Mouse (Mus musculus) bone marrow, adult 2 months (tissue): ENCODE measurements around the gene Ipo5. TPM values are rescaled to one million over a fixed set of nuclear protein-coding genes. Genes with fewer than 3 reads are reported as not detected.
A peak's percentile ranks its signal among the peaks of the same experiment; 100 is the strongest.

Source experiments
- H3K27ac ChIP-seq: fragments of 200-500 bp; 2 replicates; pipeline ENCODE4 v1.5.1; 2012; ENCODE audit warnings: low read depth, mild to moderate bottlenecking, control low read depth, inconsistent platforms, low read length; ENCODE audit not compliant: control insufficient read depth, poor library complexity, insufficient read depth
- H3K4me1 ChIP-seq: fragments of 200-500 bp; 2 replicates; pipeline ENCODE4 v1.6.1; 2011; ENCODE audit warnings: low read length; ENCODE audit not compliant: control insufficient read depth, insufficient read depth
- H3K4me3 ChIP-seq: fragments of 200-500 bp; replicated peaks from 2 replicates; pipeline ENCODE3; 2011; ENCODE audit warnings: mild to moderate bottlenecking, low read depth, low read length, control low read depth; ENCODE audit not compliant: control insufficient read depth
- CTCF ChIP-seq: fragments of 200-500 bp; IDR thresholded peaks from 2 replicates; pipeline ENCODE4 v1.5.1; 2011; ENCODE audit warnings: low read length, control low read depth; ENCODE audit not compliant: control insufficient read depth, insufficient read depth
- POLR2A ChIP-seq: fragments of 200-500 bp; IDR thresholded peaks from 2 replicates; pipeline ENCODE4 v1.6.1; 2011; ENCODE audit warnings: low read depth, mild to moderate bottlenecking, control low read depth, low read length, borderline replicate concordance; ENCODE audit not compliant: control insufficient read depth
- WGBS: fragments of 180-500 bp; shearing (Covaris S2); methylation state at CpG from one replicate; pipeline ENCODE4 v1.1.7; 2018; 5-methylcytosine and 5-hydroxymethylcytosine counted together
- polyA plus RNA-seq: library from polyadenylated mRNA; stranded (reverse); fragments of >200 nt; gene quantifications from 2 replicates; pipeline ENCODE4 v1.2.4, GENCODE M21; 2011; ENCODE audit warnings: low replicate concordance; ENCODE audit not compliant: missing spikeins, insufficient read depth, insufficient read length

Gene Ipo5
- polyA plus RNA-seq, 1 experiment: 44.9 TPM

- TF ChIP-seq CTCF (no peak), POLR2A (no peak)
- WGBS: 76% methylated on average over 5 of the region's 5 CpGs
- Histone ChIP-seq H3K4me1 (no peaks in the 10 kb centered on the region), H3K27ac (no peak overlapping the region), H3K4me3 (no peak overlapping the region)
Measured at GRCm38 (mm10) chr14:120960991-120961390, 50.0 kb downstream of the Ipo5 start.

GRCm38 (mm10) chr14:120967072-120967471 is 56.0 kb downstream of the Ipo5 start:
- WGBS: 26% methylated on average over 6 of the region's 6 CpGs

GRCm38 (mm10) chr14:120968723-120969122 is 57.7 kb downstream of the Ipo5 start:
- H3K27ac ChIP-seq: no peak overlapping the region; the same call in 1 of the 2 replicates
- no peak overlapping the region for H3K4me3 ChIP-seq
- TF ChIP-seq CTCF (no peak), POLR2A (no peak)
- 83% methylated on average over 4 of the region's 4 CpGs for WGBS
- no peaks in the 10 kb centered on the region; the same call in 1 of the 2 replicates for H3K4me1 ChIP-seq

More at GRCm38 (mm10) chr14:120967072-120967471, 56.0 kb downstream of the Ipo5 start:
- Histone ChIP-seq H3K4me3 (no peak overlapping the region), H3K27ac (no peak overlapping the region), H3K4me1 (no peaks in the 10 kb centered on the region; the same call in 1 of the 2 replicates)
- TF ChIP-seq POLR2A (no peak), CTCF (no peak)

DNA sequence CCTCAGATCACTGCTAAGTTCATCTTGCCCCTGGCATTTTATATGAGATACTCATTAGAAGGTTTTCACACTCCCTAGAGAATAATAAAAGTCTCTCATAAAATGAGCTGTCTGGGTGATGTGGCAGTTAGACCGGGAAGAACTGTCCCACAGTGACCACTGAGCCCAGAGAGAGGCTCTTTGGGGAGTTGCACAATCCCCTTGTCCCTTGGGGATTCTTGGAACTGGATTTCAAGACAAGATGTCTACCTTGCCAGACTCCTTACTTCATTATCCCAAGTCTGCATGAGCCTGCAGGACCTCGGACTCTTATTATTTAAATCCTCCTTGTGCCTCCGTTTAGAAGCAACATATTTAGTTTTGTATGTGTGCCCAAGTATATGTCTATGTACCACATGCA is 58.6 kb downstream of the Ipo5 start:
- TF ChIP-seq CTCF: no peak
- H3K4me1 ChIP-seq: no peaks in the 10 kb centered on the region; the same call in 1 of the 2 replicates
- 71% methylated on average over 3 of the region's 3 CpGs for WGBS
- H3K27ac ChIP-seq: no peak overlapping the region
- H3K4me3 ChIP-seq: no peak overlapping the region

- peak; percentile 56 for TF ChIP-seq CTCF
- TF ChIP-seq POLR2A: no peak
- Histone ChIP-seq H3K27ac (no peak overlapping the region), H3K4me1 (no peaks in the 10 kb centered on the region; the same call in 1 of the 2 replicates), H3K4me3 (no peak overlapping the region)
- 74% methylated on average over 8 of the region's 8 CpGs for WGBS
Measured at GRCm38 (mm10) chr14:120970637-120971036, 59.6 kb downstream of the Ipo5 start.

- no peak for TF ChIP-seq POLR2A
- no peak for TF ChIP-seq CTCF
- 54% methylated on average over 6 of the region's 6 CpGs for WGBS
- H3K27ac ChIP-seq: no peak overlapping the region
- no peaks in the 10 kb centered on the region; the same call in 1 of the 2 replicates for H3K4me1 ChIP-seq
- no peak overlapping the region for H3K4me3 ChIP-seq
Measured at GRCm38 (mm10) chr14:120971313-120971712, 60.3 kb downstream of the Ipo5 start.

- Histone ChIP-seq H3K4me3 (no peak overlapping the region), H3K4me1 (no peaks in the 10 kb centered on the region), H3K27ac (no peak overlapping the region)
- TF ChIP-seq CTCF (0 out of 2 replicates have a peak, but pooled peaks have one; percentile 26), POLR2A (no peak)
- 63% methylated on average over 3 of the region's 3 CpGs for WGBS
Measured at GRCm38 (mm10) chr14:120979559-120979958, 68.5 kb downstream of the Ipo5 start.

DNA sequence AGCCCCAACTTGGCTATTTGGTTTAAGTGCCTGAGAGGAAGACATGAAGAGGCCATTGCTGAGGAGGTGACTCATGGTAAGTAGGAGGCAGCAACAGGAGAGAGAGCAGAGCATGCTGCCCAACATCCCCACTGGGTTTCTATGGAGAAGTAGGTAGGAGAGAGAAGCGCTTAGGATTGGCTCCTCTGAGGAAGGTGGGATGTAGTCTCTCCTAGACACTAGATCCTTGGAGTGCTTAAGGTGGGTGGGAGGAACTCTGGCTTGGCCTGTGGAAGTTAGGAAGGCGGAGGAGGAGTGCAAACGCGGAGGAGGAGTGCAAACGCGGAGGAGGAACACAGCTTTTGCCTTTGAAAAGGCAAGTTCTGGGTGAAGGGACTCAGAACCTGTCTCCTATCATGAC is 78.1 kb downstream of the Ipo5 start:
- Histone ChIP-seq H3K27ac (no peak overlapping the region), H3K4me3 (no peak overlapping the region), H3K4me1 (no peaks in the 10 kb centered on the region)
- WGBS: 79% methylated on average over 6 of the region's 6 CpGs
- TF ChIP-seq POLR2A: no peak
- TF ChIP-seq CTCF: no peak

Other genes with a start within 250 kb of the Ipo5 start
- 1.5 and 4.2 TPM in 2 replicates for gene Farp1, start 124.0 kb downstream of the Ipo5 start, polyA plus RNA-seq